Mouse (Mus musculus) limb, embryonic 12.5 days (tissue): ENCODE measurements around the gene Nrxn2. TPM values are rescaled to one million over a fixed set of nuclear protein-coding genes. Genes with fewer than 3 reads are reported as not detected.

Experiments used
- ATAC-seq: fragments of 200-750 bp; cut with Nextera tagmentation; 2 replicates; pipeline ENCODE4 v1.8.0; 2017; ENCODE audit warnings: low read depth, moderate TSS enrichment; ENCODE audit not compliant: insufficient number of reproducible peaks, insufficient read depth, low FRiP score, low TSS enrichment
- H3K27ac ChIP-seq: fragments of 300-500 bp; sonication (generic); 2 replicates; pipeline ENCODE4 v1.5.1; 2016; ENCODE audit warnings: mild to moderate bottlenecking, moderate library complexity
- H3K27me3 ChIP-seq: fragments of 300-500 bp; sonication (generic); 2 replicates; pipeline ENCODE4 v1.6.1; 2016; ENCODE audit warnings: mild to moderate bottlenecking, moderate library complexity
- H3K36me3 ChIP-seq: fragments of 300-500 bp; sonication (generic); 2 replicates; pipeline ENCODE4 v1.6.1; 2016; ENCODE audit warnings: mild to moderate bottlenecking, moderate library complexity
- H3K4me1 ChIP-seq: fragments of 300-500 bp; sonication (generic); replicated peaks from 2 replicates; pipeline ENCODE4 v1.6.1; 2016
- H3K4me2 ChIP-seq: fragments of 300-500 bp; sonication (generic); 2 replicates; pipeline ENCODE4 v1.6.1; 2016; ENCODE audit warnings: mild to moderate bottlenecking, moderate library complexity
- H3K4me3 ChIP-seq: fragments of 300-500 bp; sonication (generic); replicated peaks from 2 replicates; pipeline ENCODE4 v1.5.1; 2016; ENCODE audit warnings: mild to moderate bottlenecking
- H3K9ac ChIP-seq: fragments of 300-500 bp; sonication (generic); replicated peaks from 2 replicates; pipeline ENCODE4 v1.6.1; 2016; ENCODE audit warnings: mild to moderate bottlenecking, moderate library complexity
- H3K9me3 ChIP-seq: fragments of 300-500 bp; sonication (generic); 2 replicates; pipeline ENCODE4 v1.6.1; 2016; ENCODE audit warnings: mild to moderate bottlenecking, moderate library complexity
- WGBS: fragments of 180-500 bp; shearing (Covaris S2); methylation state at CpG from one replicate; pipeline ENCODE4 v1.1.7; 2016; 5-methylcytosine and 5-hydroxymethylcytosine counted together
- polyA plus RNA-seq: library from polyadenylated mRNA; unstranded; fragments of >200 nt; fragmentation: Nextera tagmentation; extraction: Ambion mirVana; gene quantifications from 2 replicates; pipeline ENCODE4 v1.2.1, GENCODE M21; 2016

Nrxn2 gene
- polyA plus RNA-seq, 1 experiment from 2014 or later: 2.4 TPM

DNA sequence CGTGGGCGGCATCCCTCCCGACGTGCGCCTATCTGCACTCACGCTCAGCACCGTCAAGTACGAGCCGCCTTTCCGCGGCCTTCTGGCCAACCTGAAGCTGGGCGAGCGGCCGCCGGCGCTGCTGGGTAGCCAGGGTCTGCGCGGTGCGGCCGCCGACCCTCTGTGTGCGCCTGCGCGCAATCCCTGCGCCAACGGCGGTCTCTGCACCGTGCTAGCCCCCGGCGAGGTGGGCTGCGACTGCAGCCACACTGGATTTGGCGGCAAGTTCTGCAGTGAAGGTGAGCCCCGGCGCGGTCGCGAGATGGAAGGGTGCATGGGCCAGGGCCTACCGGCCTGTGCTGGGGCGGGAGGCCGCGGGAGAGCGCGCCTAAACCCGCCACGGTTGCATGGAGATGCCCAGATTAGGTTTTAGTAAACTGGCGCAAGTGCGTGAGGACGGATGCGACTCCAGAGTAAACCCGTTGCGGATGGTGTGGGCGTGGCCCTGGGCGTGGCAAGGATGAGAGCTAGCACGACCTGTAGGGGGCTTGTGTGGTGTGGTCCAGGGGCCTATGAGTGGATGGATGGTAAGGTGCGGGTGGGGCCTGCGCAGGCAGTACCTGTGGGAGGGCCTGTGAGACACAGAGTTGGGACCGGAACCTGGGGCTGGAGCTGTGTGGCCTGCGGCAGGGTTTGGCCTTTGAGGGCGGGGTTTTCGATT lies 10.1 kb downstream of the Nrxn2 start:
- H3K27ac ChIP-seq: no peak overlapping the region
- no peak overlapping the region; the same call in 1 of the 2 replicates for H3K9ac ChIP-seq
- H3K36me3 ChIP-seq: no peaks in the 10 kb centered on the region
- H3K4me3 ChIP-seq: peak overlapping the region; percentile 43
- WGBS: under 1% methylated on average over 60 of the region's 60 CpGs
- H3K4me1 ChIP-seq: peaks cover 16% of the 10 kb centered on the region
- H3K9me3 ChIP-seq: no peaks in the 10 kb centered on the region
- peak overlapping the region; percentile 66 for H3K4me2 ChIP-seq
- ATAC-seq: peak; percentile 16; the same call in 1 of the 2 replicates
- peaks cover 89% of the 10 kb centered on the region for H3K27me3 ChIP-seq

DNA sequence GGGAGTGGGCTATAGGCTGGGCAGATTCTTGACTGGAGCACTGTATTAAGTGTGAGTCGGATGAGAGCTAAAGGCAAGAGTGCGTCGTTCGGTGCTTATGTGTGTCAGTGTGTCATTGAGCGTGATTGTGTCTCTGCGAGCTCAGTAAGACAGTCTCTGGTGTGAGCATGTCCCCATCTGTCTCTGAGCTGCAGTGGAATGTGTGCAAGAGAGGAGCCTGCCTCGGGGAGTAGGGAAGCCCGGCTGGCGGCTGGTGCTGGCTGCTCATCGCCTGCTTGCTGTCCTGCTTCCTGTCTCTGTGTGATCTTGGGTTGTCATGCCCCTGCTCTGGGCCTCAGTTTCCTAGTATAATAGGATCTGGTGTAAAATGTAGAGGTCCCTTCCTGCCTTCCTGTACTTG lies 24.5 kb downstream of the Nrxn2 start:
- ATAC-seq: no peak
- WGBS: 75% methylated on average over 10 of the region's 10 CpGs

DNA sequence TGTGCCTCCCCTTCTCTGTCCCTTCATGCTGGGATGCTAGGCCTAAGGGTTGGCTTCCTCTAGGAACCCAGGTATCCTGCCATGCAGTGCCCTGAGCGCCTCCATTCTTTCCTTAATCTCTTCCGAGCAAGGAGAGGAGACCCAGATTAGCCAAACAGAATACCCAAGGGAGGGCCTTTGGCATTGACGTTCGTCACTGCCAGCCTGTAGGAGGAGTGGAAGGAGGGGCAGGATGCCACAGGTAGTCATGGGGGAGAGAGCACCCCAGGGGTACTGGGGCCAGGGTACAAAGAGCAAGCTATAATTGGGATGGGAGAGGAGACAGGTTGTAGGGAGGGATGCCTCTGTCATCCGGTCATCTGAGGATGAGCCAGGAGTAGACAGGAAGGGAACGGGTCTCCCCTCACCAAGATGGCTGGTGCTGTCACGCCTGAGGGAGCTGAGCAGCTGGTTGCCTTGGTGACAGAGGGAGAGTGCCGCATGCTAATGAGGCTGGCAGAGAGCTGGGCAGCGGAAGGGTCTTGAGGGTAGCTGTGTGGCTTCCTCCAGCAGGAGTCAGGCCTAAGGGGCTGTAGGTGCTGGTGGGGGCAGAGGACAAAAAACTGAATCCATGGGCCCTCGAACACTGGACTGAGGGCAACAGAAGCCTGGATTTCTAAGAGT lies 27.4 kb downstream of the Nrxn2 start:
- no peak for ATAC-seq
- Histone ChIP-seq H3K4me2 (no peak overlapping the region), H3K4me1 (peaks cover 13% of the 10 kb centered on the region; the same call in 1 of the 2 replicates), H3K4me3 (no peak overlapping the region), H3K27me3 (peaks cover 50% of the 10 kb centered on the region), H3K9ac (0 out of 2 replicates have a peak overlapping the region, but pooled peaks have one; percentile 18), H3K36me3 (no peaks in the 10 kb centered on the region), H3K9me3 (no peaks in the 10 kb centered on the region), H3K27ac (no peak overlapping the region)
- 42% methylated on average over 10 of the region's 10 CpGs for WGBS

More for the DNA sequence above, 24.5 kb downstream of the Nrxn2 start:
- H3K4me3 ChIP-seq: no peak overlapping the region
- H3K9me3 ChIP-seq: no peaks in the 10 kb centered on the region
- H3K27me3 ChIP-seq: peaks cover 32% of the 10 kb centered on the region
- H3K36me3 ChIP-seq: no peaks in the 10 kb centered on the region
- H3K4me1 ChIP-seq: peaks cover 9% of the 10 kb centered on the region; the same call in 1 of the 2 replicates
- no peak overlapping the region for H3K9ac ChIP-seq
- no peak overlapping the region for H3K27ac ChIP-seq
- no peak overlapping the region for H3K4me2 ChIP-seq

DNA sequence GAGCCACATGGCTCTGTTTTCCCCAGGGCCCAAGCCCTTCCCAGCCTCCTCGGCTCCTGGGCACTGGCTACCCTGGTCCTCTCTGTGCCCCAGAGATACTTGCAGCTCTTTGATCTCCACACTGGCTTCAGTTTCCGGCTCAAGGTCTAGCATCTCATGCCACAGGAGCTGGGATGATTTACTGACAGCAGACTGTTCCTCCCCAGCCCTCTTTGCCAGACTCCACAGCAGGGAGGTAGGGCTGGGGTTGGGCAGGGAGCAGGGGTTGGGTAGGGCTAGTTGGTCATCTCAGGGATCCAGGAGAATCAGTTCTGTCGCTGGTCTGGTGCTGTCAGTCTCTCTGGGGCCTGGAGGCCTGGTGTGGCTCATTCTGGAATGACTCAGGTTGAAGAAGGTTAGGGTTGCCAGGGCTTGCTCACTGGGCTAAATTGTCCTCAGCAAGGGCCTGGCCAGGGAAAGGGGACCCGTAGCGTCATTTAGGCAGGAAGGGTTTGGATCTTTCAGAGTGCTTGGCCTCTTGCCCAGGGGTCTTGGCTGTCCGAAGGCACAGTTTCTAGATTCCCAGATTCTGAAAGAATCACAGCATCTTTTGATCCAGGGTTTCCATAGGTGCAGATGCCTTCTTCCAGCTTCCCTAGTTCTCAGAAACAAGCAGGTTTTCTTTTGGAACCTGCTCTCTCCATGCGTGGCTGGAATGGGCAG lies 28.4 kb downstream of the Nrxn2 start:
- Histone ChIP-seq H3K27me3 (peaks cover 51% of the 10 kb centered on the region), H3K4me1 (peaks cover 15% of the 10 kb centered on the region; the same call in 1 of the 2 replicates), H3K4me2 (no peak overlapping the region), H3K9me3 (no peaks in the 10 kb centered on the region), H3K27ac (no peak overlapping the region), H3K36me3 (no peaks in the 10 kb centered on the region), H3K4me3 (no peak overlapping the region), H3K9ac (no peak overlapping the region)
- ATAC-seq: no peak
- WGBS: 46% methylated on average over 7 of the region's 7 CpGs

DNA sequence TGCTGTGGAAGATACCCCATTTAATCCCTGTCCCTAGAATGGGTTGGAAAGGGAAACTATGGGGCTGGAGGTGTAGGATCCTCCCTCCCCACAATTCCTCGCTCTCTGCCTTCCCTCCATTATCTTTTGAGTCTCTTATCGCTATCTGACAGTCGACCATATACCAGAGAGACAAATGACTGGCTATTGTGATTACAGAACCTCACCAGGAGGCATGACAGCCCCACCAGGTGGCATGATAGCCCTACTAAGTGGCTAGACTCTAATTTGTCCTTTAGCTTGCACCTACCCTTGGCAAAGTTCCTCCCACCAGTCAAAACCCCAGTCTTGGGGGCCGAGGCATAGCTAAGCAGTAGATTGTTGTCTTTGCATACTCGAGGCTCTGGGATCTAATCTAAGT lies 30.2 kb downstream of the Nrxn2 start:
- H3K9me3 ChIP-seq: no peaks in the 10 kb centered on the region
- no peak for ATAC-seq
- no peak overlapping the region; the same call in 1 of the 2 replicates for H3K4me3 ChIP-seq
- peaks cover 54% of the 10 kb centered on the region for H3K27me3 ChIP-seq
- H3K4me2 ChIP-seq: peak overlapping the region; percentile 48
- H3K4me1 ChIP-seq: peaks cover 25% of the 10 kb centered on the region
- WGBS: 31% methylated on average over 5 of the region's 5 CpGs
- H3K27ac ChIP-seq: no peak overlapping the region
- no peaks in the 10 kb centered on the region for H3K36me3 ChIP-seq
- H3K9ac ChIP-seq: no peak overlapping the region

DNA sequence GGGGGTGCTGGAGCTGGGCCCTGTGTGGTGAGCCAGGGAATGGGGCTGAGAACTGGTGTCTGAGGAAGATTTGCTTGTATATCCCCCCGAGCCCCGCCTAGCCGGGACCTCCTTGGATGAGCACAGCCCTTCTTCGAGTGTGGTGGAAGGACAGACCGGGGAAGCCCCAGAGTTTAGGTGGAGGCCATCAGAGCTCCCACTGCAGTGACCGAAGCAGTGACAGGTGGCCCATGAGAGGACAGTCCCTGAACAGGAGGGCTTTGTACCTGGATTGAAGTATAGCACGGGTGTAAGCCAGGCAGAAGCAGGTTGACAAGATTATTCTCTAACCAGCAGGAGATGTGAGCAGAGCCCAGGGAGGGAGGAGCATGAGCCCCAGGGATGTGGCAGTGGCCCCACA lies 31.3 kb downstream of the Nrxn2 start:
- no peaks in the 10 kb centered on the region for H3K36me3 ChIP-seq
- no peaks in the 10 kb centered on the region for H3K9me3 ChIP-seq
- peaks cover 25% of the 10 kb centered on the region for H3K4me1 ChIP-seq
- no peak overlapping the region for H3K4me3 ChIP-seq
- ATAC-seq: no peak
- H3K9ac ChIP-seq: no peak overlapping the region
- H3K27ac ChIP-seq: no peak overlapping the region
- H3K4me2 ChIP-seq: no peak overlapping the region
- peaks cover 51% of the 10 kb centered on the region for H3K27me3 ChIP-seq
- WGBS: 68% methylated on average over 7 of the region's 7 CpGs

DNA sequence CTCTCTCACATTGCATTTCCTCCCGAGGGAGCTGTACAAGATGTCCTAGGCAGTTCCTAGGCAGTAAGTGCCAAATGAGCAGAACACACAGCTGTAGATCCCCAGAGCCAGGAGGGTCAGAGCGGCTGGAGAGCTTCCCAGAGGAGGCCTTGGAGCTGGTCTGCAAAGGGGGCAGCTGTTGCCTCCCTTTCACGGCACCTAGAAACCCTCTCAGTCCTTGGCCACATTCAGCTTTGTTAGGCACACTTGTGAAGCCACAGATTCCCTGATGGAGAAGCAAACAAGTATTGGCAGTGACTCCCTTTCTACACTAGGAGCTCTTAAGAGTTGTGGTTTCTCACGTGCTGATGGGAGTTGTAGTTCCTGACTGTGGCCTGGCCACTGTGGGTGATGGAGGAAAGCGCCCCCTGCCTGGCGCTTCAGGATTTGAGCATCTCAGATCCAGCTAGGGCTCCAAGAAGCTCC lies 33.5 kb downstream of the Nrxn2 start:
- 26% methylated on average over 6 of the region's 6 CpGs for WGBS
- H3K4me2 ChIP-seq: no peak overlapping the region
- H3K36me3 ChIP-seq: no peaks in the 10 kb centered on the region
- H3K4me3 ChIP-seq: no peak overlapping the region; the same call in 1 of the 2 replicates
- H3K27ac ChIP-seq: no peak overlapping the region
- ATAC-seq: peak; percentile 74; the same call in 1 of the 2 replicates
- H3K27me3 ChIP-seq: peaks cover 44% of the 10 kb centered on the region
- no peaks in the 10 kb centered on the region for H3K9me3 ChIP-seq
- H3K4me1 ChIP-seq: peaks cover 18% of the 10 kb centered on the region
- H3K9ac ChIP-seq: no peak overlapping the region; the same call in 1 of the 2 replicates

DNA sequence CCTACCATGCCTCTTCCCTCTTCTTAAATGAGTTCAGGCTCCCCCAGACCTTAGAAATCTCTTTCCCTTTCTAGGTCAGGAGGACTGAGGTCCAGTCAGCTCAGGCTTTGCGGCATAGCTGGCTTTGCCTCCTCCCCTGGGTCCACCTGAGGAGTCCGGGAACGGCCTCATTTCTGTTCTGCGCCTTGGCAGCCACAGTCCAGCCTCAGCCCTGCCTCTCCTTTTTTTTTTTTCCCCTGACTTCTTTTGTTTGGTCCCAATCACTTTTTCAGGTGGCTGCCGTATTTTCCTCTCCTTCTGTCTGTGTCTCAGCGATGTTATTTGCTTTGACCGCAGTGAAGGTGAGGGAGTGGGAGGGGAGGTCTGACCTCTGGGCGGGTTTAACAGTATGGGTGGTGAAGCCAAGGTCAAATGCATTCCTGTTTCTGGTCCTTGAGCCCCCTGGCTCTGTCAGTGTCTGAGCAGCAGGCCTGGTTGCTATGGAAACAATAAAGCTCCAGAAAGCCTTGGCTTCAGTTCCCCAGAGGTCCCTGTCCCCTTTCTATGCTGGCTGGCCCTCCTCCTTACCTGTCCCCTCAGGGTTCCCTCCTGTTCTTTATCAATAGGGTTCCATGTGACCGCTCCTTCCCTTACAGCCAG lies 34.3 kb downstream of the Nrxn2 start:
- Histone ChIP-seq H3K27me3 (peaks cover 43% of the 10 kb centered on the region), H3K4me1 (peaks cover 18% of the 10 kb centered on the region), H3K9ac (no peak overlapping the region), H3K4me3 (no peak overlapping the region), H3K9me3 (no peaks in the 10 kb centered on the region), H3K27ac (no peak overlapping the region), H3K36me3 (no peaks in the 10 kb centered on the region), H3K4me2 (no peak overlapping the region)
- 61% methylated on average over 9 of the region's 9 CpGs for WGBS
- no peak for ATAC-seq

DNA sequence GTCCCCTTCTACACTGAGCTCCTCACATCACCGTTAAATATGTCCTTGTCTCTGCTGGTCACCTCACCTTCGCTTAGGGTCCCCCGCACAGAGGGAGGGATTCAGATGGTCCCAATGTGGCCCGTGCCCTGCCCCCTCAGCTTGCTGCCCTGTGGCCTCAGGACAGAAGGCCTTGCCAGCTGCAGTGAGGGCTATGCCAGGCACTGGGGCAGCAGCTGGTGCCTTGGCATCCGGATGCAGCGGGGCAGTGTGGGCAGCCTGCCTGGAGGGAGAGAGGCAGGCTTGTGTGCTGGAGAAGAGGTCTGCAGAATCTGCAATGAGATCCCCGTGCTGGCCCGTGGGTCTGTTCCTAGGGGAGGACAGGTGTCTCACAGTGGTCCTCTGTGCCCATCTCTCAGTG lies 34.8 kb downstream of the Nrxn2 start:
- 86% methylated on average over 8 of the region's 8 CpGs for WGBS
- H3K27ac ChIP-seq: no peak overlapping the region
- H3K4me2 ChIP-seq: no peak overlapping the region
- ATAC-seq: no peak
- no peak overlapping the region for H3K4me3 ChIP-seq
- H3K9ac ChIP-seq: no peak overlapping the region
- no peaks in the 10 kb centered on the region for H3K9me3 ChIP-seq
- peaks cover 12% of the 10 kb centered on the region for H3K4me1 ChIP-seq
- peaks cover 43% of the 10 kb centered on the region for H3K27me3 ChIP-seq
- no peaks in the 10 kb centered on the region for H3K36me3 ChIP-seq

DNA sequence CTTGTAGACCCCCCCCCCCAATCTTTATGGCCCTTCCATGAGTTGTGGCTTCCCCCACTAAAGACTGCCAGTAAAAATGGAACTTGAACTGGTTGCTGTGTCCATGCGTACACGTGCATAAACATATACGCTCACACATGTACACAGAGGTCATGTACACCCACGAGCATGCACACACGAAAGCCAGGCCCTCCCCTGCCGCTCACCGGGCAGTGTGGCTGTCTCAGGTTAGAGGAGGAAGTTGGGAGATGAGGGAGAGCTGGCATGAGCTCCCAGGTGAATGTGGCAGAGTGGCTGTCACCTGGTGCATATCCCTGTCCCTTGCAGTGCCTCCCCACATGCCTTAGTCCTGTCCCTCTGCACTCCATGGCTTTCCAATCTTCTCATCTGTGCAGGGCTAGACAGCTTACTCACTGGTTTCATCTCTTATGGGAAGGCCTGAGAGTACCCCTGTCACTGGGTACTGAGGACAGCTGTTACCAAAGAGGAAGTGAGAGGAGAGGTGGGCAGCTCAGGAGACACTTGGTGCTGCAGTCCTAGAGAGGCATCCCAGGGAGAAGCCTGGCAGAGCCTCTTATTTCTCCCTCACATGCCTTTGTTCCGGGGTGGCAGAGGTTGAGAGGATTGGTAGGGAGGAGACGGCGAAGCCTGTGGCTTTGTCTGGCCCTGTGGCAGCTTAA lies 35.6 kb downstream of the Nrxn2 start:
- ATAC-seq: no peak
- WGBS: 77% methylated on average over 10 of the region's 10 CpGs

More for the DNA sequence above, 35.6 kb downstream of the Nrxn2 start:
- H3K4me1 ChIP-seq: peaks cover 12% of the 10 kb centered on the region; the same call in 1 of the 2 replicates
- H3K9ac ChIP-seq: no peak overlapping the region
- H3K4me2 ChIP-seq: no peak overlapping the region
- H3K36me3 ChIP-seq: no peaks in the 10 kb centered on the region
- peaks cover 37% of the 10 kb centered on the region for H3K27me3 ChIP-seq
- H3K4me3 ChIP-seq: no peak overlapping the region
- no peak overlapping the region for H3K27ac ChIP-seq
- no peaks in the 10 kb centered on the region for H3K9me3 ChIP-seq
